Mouse (Mus musculus): ENCODE measurements around the gene Olfm3.

Olfm3 gene

GRCm38 (mm10) chr3:115080428-115081181 is 176.7 kb downstream of the Olfm3 start:
- DNase-seq: peak; percentile 59

- DNase-seq: no peak
These were observed 177.5 kb downstream of the Olfm3 start for GRCm38 (mm10) chr3:115081371-115081770.

- DNase-seq: peak; percentile 12
These were observed 179.1 kb downstream of the Olfm3 start for GRCm38 (mm10) chr3:115082947-115083346.

- no peak for DNase-seq
These were observed 184.4 kb downstream of the Olfm3 start for GRCm38 (mm10) chr3:115088281-115088680.

GRCm38 (mm10) chr3:115090670-115091069 is 186.8 kb downstream of the Olfm3 start:
- DNase-seq: no peak

- peak; percentile 72 for DNase-seq
These were observed 191.6 kb downstream of the Olfm3 start for GRCm38 (mm10) chr3:115095496-115095895.

GRCm38 (mm10) chr3:115099590-115099989 is 195.7 kb downstream of the Olfm3 start:
- no peak for DNase-seq

- no peak for DNase-seq
These were observed 200.4 kb downstream of the Olfm3 start for GRCm38 (mm10) chr3:115104155-115104801.

GRCm38 (mm10) chr3:115104802-115105493 is 201.1 kb downstream of the Olfm3 start:
- peak; percentile 27 for DNase-seq

- no peak for DNase-seq
These were observed 241.8 kb downstream of the Olfm3 start for GRCm38 (mm10) chr3:115145722-115146121.

GRCm38 (mm10) chr3:115146244-115146643 is 242.4 kb downstream of the Olfm3 start:
- no peak for DNase-seq

- DNase-seq: no peak
These were observed 255.1 kb downstream of the Olfm3 start for GRCm38 (mm10) chr3:115158903-115159473.

GRCm38 (mm10) chr3:115174625-115175024 is 270.7 kb downstream of the Olfm3 start:
- no peak for DNase-seq

All from retina, postnatal 1 day (tissue).